Comparison of ENCODE assay signal across 14 mouse cellular contexts in the genomic region with DNA sequence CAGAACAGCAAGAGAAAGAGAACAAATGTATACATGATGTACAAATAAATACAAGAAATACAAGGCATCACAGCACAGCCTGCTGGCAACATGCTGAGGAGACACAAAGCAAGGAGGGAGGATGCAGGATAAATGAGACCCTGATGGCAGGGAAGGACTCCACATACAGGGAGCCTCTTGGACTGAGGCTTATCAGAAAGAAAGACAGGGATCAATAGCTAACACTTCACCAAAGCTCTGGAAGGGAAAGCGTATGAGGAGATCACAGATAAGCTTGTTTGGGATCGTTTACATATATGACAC.
A peak's percentile ranks its signal among the peaks of the same experiment; 100 is the strongest.
DNase-seq lines count a peak whose midpoint lies in the region; ATAC-seq and TF ChIP-seq lines count a peak whose summit lies in the region.
"Had no signal": no experiment of that assay in that cellular context is flagged by ENCODE, and none has a peak within 500 bp of the region (broad histone marks: within the 10 kb centered on the region; RNA-seq: fewer than 3 reads in every experiment).

No protein-coding gene starts in this region.

- TF ChIP-seq EP300 in ES-Bruce4 (IDR thresholded peaks at IDR 0.05; ENCODE audit: insufficient read depth, low read depth, low read length): no peak

- H3K9me3 ChIP-seq in ES-Bruce4 (replicated peaks; ENCODE audit: control insufficient read depth, insufficient read depth, low read length, poor library complexity, severe bottlenecking): no peaks in the 10 kb centered on the region
- no peaks in the 10 kb centered on the region for H3K9me3 ChIP-seq in hindbrain, postnatal 0 days (ENCODE audit: low read length)
- H3K9me3 ChIP-seq: embryonic facial prominence, embryonic 13.5 days; liver, embryonic 13.5 days had no signal

- no peak for DNase-seq in left cerebral cortex, adult 2 months (ENCODE audit: extremely low spot score in 1 of 2, low spot score in 2 of 2)
- no peak for DNase-seq in left cerebral cortex, adult 8-10 months (ENCODE audit: low spot score in 2 of 2)
- peak; percentile 59 for DNase-seq in hindbrain, postnatal 0 days (ENCODE audit: low spot score)
- DNase-seq in retina, embryonic 14.5 days (ENCODE audit: low spot score): no peak
- DNase-seq in frontal cortex, postnatal 14 days (ENCODE audit: low spot score in 2 of 2): no peak
- no peak for DNase-seq in adrenal gland, adult 18-20 months (ENCODE audit: low spot score in 2 of 2)
- DNase-seq: cerebellum, adult 18-20 months; heart, adult 11 months; kidney, postnatal 36 days; liver, embryonic 13.5 days; thymus, adult 2 months had no signal

- WGBS in hindbrain, postnatal 0 days: 82% methylated on average over 2 of the region's 2 CpGs

- 0 out of 2 replicates have a peak overlapping the region, but pooled peaks have one; percentile 23 for H3K9ac ChIP-seq in ES-Bruce4 (ENCODE audit: low read depth, poor library complexity, severe bottlenecking)
- no peak overlapping the region for H3K9ac ChIP-seq in hindbrain, postnatal 0 days (replicated peaks; ENCODE audit: low read length)
- H3K9ac ChIP-seq: embryonic facial prominence, embryonic 13.5 days; liver, embryonic 13.5 days had no signal

- no peak for TF ChIP-seq POLR2A in ES-Bruce4 (IDR thresholded peaks at IDR 0.05; ENCODE audit: insufficient read depth, low read length)
- TF ChIP-seq POLR2A in cortical plate, adult 2 months (IDR thresholded peaks at IDR 0.05; ENCODE audit: extremely low read depth, insufficient read depth, low read length): no peak

- H3K27ac ChIP-seq in left cerebral cortex, adult 2 months: no peak overlapping the region
- H3K27ac ChIP-seq in ES-Bruce4 (ENCODE audit: insufficient read depth, low read length): no peak overlapping the region
- no peak overlapping the region for H3K27ac ChIP-seq in cortical plate, adult 2 months (ENCODE audit: insufficient read depth, low read length)
- H3K27ac ChIP-seq in hindbrain, postnatal 0 days: no peak overlapping the region
- H3K27ac ChIP-seq: embryonic facial prominence, embryonic 13.5 days; liver, embryonic 13.5 days had no signal

- intact Hi-C loops in left cerebral cortex, adult 2 months (cut with DNase I): no loop called here

- H3K27me3 ChIP-seq in ES-Bruce4 (ENCODE audit: control insufficient read depth, insufficient read depth, low read length, poor library complexity, severe bottlenecking): no peaks in the 10 kb centered on the region
- no peaks in the 10 kb centered on the region for H3K27me3 ChIP-seq in hindbrain, postnatal 0 days (ENCODE audit: insufficient read depth, low read length)
- H3K27me3 ChIP-seq: embryonic facial prominence, embryonic 13.5 days; liver, embryonic 13.5 days had no signal

- H3K4me2 ChIP-seq in hindbrain, postnatal 0 days (ENCODE audit: low read depth, low read length): no peak overlapping the region
- H3K4me2 ChIP-seq: embryonic facial prominence, embryonic 13.5 days; liver, embryonic 13.5 days had no signal

- no peak overlapping the region for H3K4me3 ChIP-seq in left cerebral cortex, adult 2 months
- no peak overlapping the region for H3K4me3 ChIP-seq in ES-Bruce4 (ENCODE audit: low read depth, low read length)
- no peak overlapping the region for H3K4me3 ChIP-seq in cortical plate, adult 2 months (ENCODE audit: insufficient read depth, low read length)
- no peak overlapping the region for H3K4me3 ChIP-seq in hindbrain, postnatal 0 days (ENCODE audit: low read length)
- H3K4me3 ChIP-seq: embryonic facial prominence, embryonic 13.5 days; liver, embryonic 13.5 days had no signal

- peaks cover 6% of the 10 kb centered on the region for H3K4me1 ChIP-seq in ES-Bruce4 (ENCODE audit: control insufficient read depth, insufficient read depth, low read length)
- no peaks in the 10 kb centered on the region for H3K4me1 ChIP-seq in cortical plate, adult 2 months (ENCODE audit: control insufficient read depth, insufficient read depth, low read length)
- 0 out of 2 replicates have a peak, but pooled peaks cover 4% of the 10 kb centered on the region for H3K4me1 ChIP-seq in hindbrain, postnatal 0 days (ENCODE audit: insufficient read depth, low read length)

- no peaks in the 10 kb centered on the region for H3K36me3 ChIP-seq in ES-Bruce4 (ENCODE audit: control insufficient read depth, insufficient read depth, low read length, poor library complexity, severe bottlenecking)
- H3K36me3 ChIP-seq in hindbrain, postnatal 0 days (ENCODE audit: insufficient read depth, low read length): no peaks in the 10 kb centered on the region
- H3K36me3 ChIP-seq: embryonic facial prominence, embryonic 13.5 days; liver, embryonic 13.5 days had no signal

- peak; percentile 22 for TF ChIP-seq CTCF in left cerebral cortex, adult 2 months (IDR thresholded peaks at IDR 0.05)
- no peak for TF ChIP-seq CTCF in ES-Bruce4 (IDR thresholded peaks at IDR 0.05; ENCODE audit: low read depth, low read length)
- TF ChIP-seq CTCF in cortical plate, adult 2 months (IDR thresholded peaks at IDR 0.05; ENCODE audit: extremely low read depth, insufficient read depth, low read length): peak; percentile 39
- TF ChIP-seq CTCF in hindbrain, postnatal 0 days (IDR thresholded peaks at IDR 0.05; ENCODE audit: low read depth): peak; percentile 60

- 0 out of 2 replicates have a peak, but pooled peaks have one; percentile 38 for ATAC-seq in hindbrain, postnatal 0 days
